Mouse (Mus musculus): ENCODE measurements around the gene Iqcc.

DNA sequence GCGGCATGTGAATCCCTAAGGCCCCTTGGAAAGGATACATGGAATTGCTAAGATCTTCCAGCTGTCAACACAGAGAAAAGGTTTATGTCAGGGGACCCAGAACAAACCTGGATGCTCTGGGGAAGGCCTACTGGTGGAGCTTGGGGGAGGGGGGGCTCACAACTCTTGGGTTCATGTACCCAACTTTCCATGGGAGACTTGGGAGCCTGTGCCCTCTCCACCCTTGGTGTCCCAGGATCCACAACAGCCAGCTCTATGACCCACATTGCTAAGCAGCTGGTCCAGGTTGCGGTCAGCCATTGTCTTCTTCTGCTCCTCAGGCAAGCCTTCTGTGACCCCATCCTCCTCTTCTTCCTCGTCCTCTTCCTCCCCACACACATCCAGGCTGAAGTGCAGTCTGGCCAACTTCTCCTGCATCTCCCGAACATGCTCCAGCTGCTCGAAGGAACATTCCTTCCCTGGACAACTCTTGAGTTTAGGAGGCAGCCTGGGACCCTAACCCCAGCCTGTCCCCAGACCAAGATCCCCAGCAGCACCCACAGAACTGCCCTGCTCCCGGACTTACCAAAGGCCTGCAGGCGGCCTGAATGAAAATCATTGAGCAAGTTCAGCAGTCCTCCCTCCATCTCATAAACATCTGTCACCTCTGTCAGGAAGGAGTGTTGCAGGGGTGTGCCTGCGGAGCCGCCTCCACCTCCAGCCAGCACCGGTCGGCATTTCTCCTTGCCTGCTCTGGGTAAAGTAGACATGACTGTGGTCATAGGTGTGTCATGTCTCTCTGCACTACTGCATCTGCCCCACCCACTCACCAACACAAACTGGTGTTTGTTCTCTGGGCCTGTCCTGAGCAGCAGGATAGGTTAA is 1.8 kb upstream of the Iqcc start:
- TF ChIP-seq CTCF (IDR thresholded peaks at IDR 0.05; ENCODE audit: extremely low read depth, insufficient read depth, insufficient read length, insufficient replicate concordance) = no peak
- TF ChIP-seq POLR2A (IDR thresholded peaks at IDR 0.05; ENCODE audit: low read depth, low read length) = no peak

Measured in spleen, adult 2 months (tissue).